Mouse (Mus musculus) limb, embryonic 12.5 days (tissue): ENCODE data around the gene Zfp346. TPM values are rescaled to one million over a fixed set of nuclear protein-coding genes. Genes with fewer than 3 reads are reported as not detected.
"Not testable (repeated sequence)": the region's sequence is repeated elsewhere in the genome, so short reads cannot be mapped to it uniquely, and the experiment has no call there.

Source experiments
- ATAC-seq: fragments of 200-750 bp; cut with Nextera tagmentation; 2 replicates; pipeline ENCODE4 v1.8.0; 2017; ENCODE audit warnings: low read depth, moderate TSS enrichment; ENCODE audit not compliant: insufficient number of reproducible peaks, insufficient read depth, low FRiP score, low TSS enrichment
- H3K27ac ChIP-seq: fragments of 300-500 bp; sonication (generic); 2 replicates; pipeline ENCODE4 v1.5.1; 2016; ENCODE audit warnings: mild to moderate bottlenecking, moderate library complexity
- H3K27me3 ChIP-seq: fragments of 300-500 bp; sonication (generic); 2 replicates; pipeline ENCODE4 v1.6.1; 2016; ENCODE audit warnings: mild to moderate bottlenecking, moderate library complexity
- H3K36me3 ChIP-seq: fragments of 300-500 bp; sonication (generic); 2 replicates; pipeline ENCODE4 v1.6.1; 2016; ENCODE audit warnings: mild to moderate bottlenecking, moderate library complexity
- H3K4me1 ChIP-seq: fragments of 300-500 bp; sonication (generic); replicated peaks from 2 replicates; pipeline ENCODE4 v1.6.1; 2016
- H3K4me2 ChIP-seq: fragments of 300-500 bp; sonication (generic); 2 replicates; pipeline ENCODE4 v1.6.1; 2016; ENCODE audit warnings: mild to moderate bottlenecking, moderate library complexity
- H3K4me3 ChIP-seq: fragments of 300-500 bp; sonication (generic); replicated peaks from 2 replicates; pipeline ENCODE4 v1.5.1; 2016; ENCODE audit warnings: mild to moderate bottlenecking
- H3K9ac ChIP-seq: fragments of 300-500 bp; sonication (generic); replicated peaks from 2 replicates; pipeline ENCODE4 v1.6.1; 2016; ENCODE audit warnings: mild to moderate bottlenecking, moderate library complexity
- H3K9me3 ChIP-seq: fragments of 300-500 bp; sonication (generic); 2 replicates; pipeline ENCODE4 v1.6.1; 2016; ENCODE audit warnings: mild to moderate bottlenecking, moderate library complexity
- WGBS: fragments of 180-500 bp; shearing (Covaris S2); methylation state at CpG from one replicate; pipeline ENCODE4 v1.1.7; 2016; 5-methylcytosine and 5-hydroxymethylcytosine counted together
- polyA plus RNA-seq: library from polyadenylated mRNA; unstranded; fragments of >200 nt; fragmentation: Nextera tagmentation; extraction: Ambion mirVana; gene quantifications from 2 replicates; pipeline ENCODE4 v1.2.1, GENCODE M21; 2016

Zfp346 gene
- polyA plus RNA-seq: 27.5 and 27.7 TPM in 2 replicates

- Histone ChIP-seq H3K27ac (peak within 1 kb of the TSS; percentile 84), H3K4me1 (peaks cover 7% of the 10 kb centered on the region), H3K9ac (peak within 1 kb of the TSS; percentile 79), H3K4me2 (peak within 1 kb of the TSS; percentile 85), H3K9me3 (0 out of 2 replicates have a peak, but pooled peaks cover 5% of the 10 kb centered on the region), H3K27me3 (no peaks in the 10 kb centered on the region), H3K36me3 (peaks cover 22% of the 10 kb centered on the region; the same call in 1 of the 2 replicates), H3K4me3 (peak within 1 kb of the TSS; percentile 83)
- ATAC-seq: peak; percentile 87
- under 1% methylated on average over 66 of the region's 66 CpGs for WGBS
These were observed at the start of gene Zfp346 for GRCm38 (mm10) chr13:55105045-55105952. Gene Zfp346, plus strand, starts transcription at chr13:55105311.

GRCm38 (mm10) chr13:55058042-55058441, 47.1 kb upstream of the Zfp346 start:
- Histone ChIP-seq H3K4me1 (no peaks in the 10 kb centered on the region), H3K4me2 (no peak overlapping the region), H3K9me3 (no peaks in the 10 kb centered on the region), H3K4me3 (no peak overlapping the region), H3K9ac (no peak overlapping the region), H3K36me3 (peaks cover 31% of the 10 kb centered on the region), H3K27ac (no peak overlapping the region), H3K27me3 (no peaks in the 10 kb centered on the region)
- ATAC-seq: no peak
- WGBS: 92% methylated on average over 2 of the region's 2 CpGs

- Histone ChIP-seq H3K4me3 (no peak overlapping the region), H3K36me3 (peaks cover 16% of the 10 kb centered on the region), H3K27me3 (no peaks in the 10 kb centered on the region), H3K9ac (no peak overlapping the region), H3K27ac (no peak overlapping the region), H3K4me2 (no peak overlapping the region), H3K9me3 (no peaks in the 10 kb centered on the region), H3K4me1 (no peaks in the 10 kb centered on the region)
- ATAC-seq: no peak
- WGBS: 95% methylated on average over 2 of the region's 2 CpGs
These were observed 41.8 kb upstream of the Zfp346 start for GRCm38 (mm10) chr13:55063276-55063675.

- WGBS: 60% methylated on average over 7 of the region's 7 CpGs
- H3K4me3 ChIP-seq: no peak overlapping the region
- H3K27ac ChIP-seq: no peak overlapping the region
- no peak for ATAC-seq
- H3K4me2 ChIP-seq: no peak overlapping the region
- no peak overlapping the region for H3K9ac ChIP-seq
- H3K27me3 ChIP-seq: no peaks in the 10 kb centered on the region
- H3K36me3 ChIP-seq: peaks cover 15% of the 10 kb centered on the region; the same call in 1 of the 2 replicates
- H3K9me3 ChIP-seq: no peaks in the 10 kb centered on the region
- no peaks in the 10 kb centered on the region for H3K4me1 ChIP-seq
These were observed 35.4 kb upstream of the Zfp346 start for GRCm38 (mm10) chr13:55069719-55070118.

GRCm38 (mm10) chr13:55071322-55071721, 33.8 kb upstream of the Zfp346 start:
- Histone ChIP-seq H3K27ac (no peak overlapping the region), H3K9me3 (no peaks in the 10 kb centered on the region), H3K36me3 (peaks cover 28% of the 10 kb centered on the region), H3K4me3 (no peak overlapping the region), H3K9ac (no peak overlapping the region), H3K27me3 (no peaks in the 10 kb centered on the region), H3K4me2 (no peak overlapping the region), H3K4me1 (no peaks in the 10 kb centered on the region)
- ATAC-seq: no peak
- 2% methylated on average over 3 of the region's 3 CpGs for WGBS

- ATAC-seq: no peak
These were observed 29.5 kb upstream of the Zfp346 start for GRCm38 (mm10) chr13:55075597-55075996.

GRCm38 (mm10) chr13:55092588-55092987, 12.5 kb upstream of the Zfp346 start:
- Histone ChIP-seq H3K36me3 (peaks cover 27% of the 10 kb centered on the region), H3K4me2 (no peak overlapping the region), H3K9me3 (no peaks in the 10 kb centered on the region), H3K9ac (no peak overlapping the region), H3K4me3 (no peak overlapping the region), H3K4me1 (no peaks in the 10 kb centered on the region), H3K27ac (no peak overlapping the region), H3K27me3 (no peaks in the 10 kb centered on the region)
- ATAC-seq: no peak
- WGBS: 94% methylated on average over 4 of the region's 4 CpGs

More at GRCm38 (mm10) chr13:55075597-55075996, 29.5 kb upstream of the Zfp346 start:
- Histone ChIP-seq H3K27me3 (no peaks in the 10 kb centered on the region), H3K4me1 (no peaks in the 10 kb centered on the region), H3K9me3 (no peaks in the 10 kb centered on the region), H3K9ac (no peak overlapping the region), H3K36me3 (peaks cover 31% of the 10 kb centered on the region), H3K27ac (no peak overlapping the region), H3K4me2 (no peak overlapping the region), H3K4me3 (no peak overlapping the region)
- 75% methylated on average over 5 of the region's 5 CpGs for WGBS

GRCm38 (mm10) chr13:55097841-55098240, 7.3 kb upstream of the Zfp346 start:
- H3K36me3 ChIP-seq, H3K27ac ChIP-seq, H3K4me1 ChIP-seq, H3K27me3 ChIP-seq, ATAC-seq, H3K4me3 ChIP-seq, H3K9ac ChIP-seq, H3K9me3 ChIP-seq, H3K4me2 ChIP-seq: not testable (repeated sequence)
- WGBS: 95% methylated on average over 3 of the region's 3 CpGs

GRCm38 (mm10) chr13:55099066-55099725, 5.9 kb upstream of the Zfp346 start:
- H3K4me1 ChIP-seq: peaks cover 6% of the 10 kb centered on the region
- H3K9ac ChIP-seq: peak overlapping the region; percentile 90
- 38% methylated on average over 20 of the region's 20 CpGs for WGBS
- H3K36me3 ChIP-seq: no peaks in the 10 kb centered on the region
- peak overlapping the region; percentile 79 for H3K4me3 ChIP-seq
- H3K4me2 ChIP-seq: peak overlapping the region; percentile 66
- 0 out of 2 replicates have a peak, but pooled peaks cover 5% of the 10 kb centered on the region for H3K9me3 ChIP-seq
- ATAC-seq: no peak
- no peaks in the 10 kb centered on the region for H3K27me3 ChIP-seq
- peak overlapping the region; percentile 95 for H3K27ac ChIP-seq

GRCm38 (mm10) chr13:55099726-55100478, 5.2 kb upstream of the Zfp346 start, which contains the start of gene Uimc1:
Gene Uimc1, minus strand, starts transcription at chr13:55100300.
- no peaks in the 10 kb centered on the region for H3K27me3 ChIP-seq
- peak within 1 kb of the TSS; percentile 79 for H3K4me3 ChIP-seq
- ATAC-seq: peak; percentile 87
- H3K36me3 ChIP-seq: no peaks in the 10 kb centered on the region
- peaks cover 6% of the 10 kb centered on the region for H3K4me1 ChIP-seq
- H3K4me2 ChIP-seq: peak within 1 kb of the TSS; percentile 66
- peak within 1 kb of the TSS; percentile 90 for H3K9ac ChIP-seq
- peak within 1 kb of the TSS; percentile 95 for H3K27ac ChIP-seq
- WGBS: under 1% methylated on average over 64 of the region's 81 CpGs
- H3K9me3 ChIP-seq: 0 out of 2 replicates have a peak, but pooled peaks cover 5% of the 10 kb centered on the region
